Mouse (Mus musculus): ENCODE measurements around the gene Nkx1-2. TPM values are rescaled to one million over a fixed set of nuclear protein-coding genes. Genes with fewer than 3 reads are reported as not detected.

Nkx1-2 gene
- polyA plus RNA-seq, 1 experiment = not detected

- DNase-seq = peak; percentile 97
- TF ChIP-seq POLR2A (IDR thresholded peaks at IDR 0.05; ENCODE audit: low read depth, low read length) (peak; percentile 92), CTCF (conservative IDR thresholded peaks at IDR 0.05; ENCODE audit: insufficient read depth, insufficient read length, low read depth, low read length) (no peak)
- H3K4me3 ChIP-seq (ENCODE audit: insufficient read depth, low read depth, low read length) = peak within 1 kb of the TSS; percentile 79
Measured at GRCm38 (mm10) chr7:132576116-132576650, 23.3 kb downstream of the Nkx1-2 start, which contains the start of gene Oat. Gene Oat (minus strand): TSS chr7:132576398.

GRCm38 (mm10) chr7:132575623-132576022 lies 23.8 kb downstream of the Nkx1-2 start:
- peak; percentile 84 for DNase-seq
- TF ChIP-seq POLR2A (IDR thresholded peaks at IDR 0.05; ENCODE audit: low read depth, low read length) = no peak
- TF ChIP-seq CTCF (conservative IDR thresholded peaks at IDR 0.05; ENCODE audit: insufficient read depth, insufficient read length, low read depth, low read length) = peak; percentile 66
- Histone ChIP-seq H3K36me3 (ENCODE audit: control insufficient read depth, insufficient read depth, low read length) (no peaks in the 10 kb centered on the region), H3K4me3 (ENCODE audit: insufficient read depth, low read depth, low read length) (peak overlapping the region; percentile 79), H3K27me3 (replicated peaks; ENCODE audit: control insufficient read depth, insufficient read depth, low read length) (no peaks in the 10 kb centered on the region; the same call in 1 of the 2 replicates), H3K4me1 (ENCODE audit: control insufficient read depth, insufficient read depth, low read length) (peaks cover 15% of the 10 kb centered on the region), H3K27ac (ENCODE audit: insufficient read depth, low read depth, low read length) (peak overlapping the region; percentile 4)
- WGBS = under 1% methylated on average over 13 of the region's 13 CpGs

More at GRCm38 (mm10) chr7:132576116-132576650, 23.3 kb downstream of the Nkx1-2 start, which contains the start of gene Oat:
- H3K36me3 ChIP-seq (ENCODE audit: control insufficient read depth, insufficient read depth, low read length) = no peaks in the 10 kb centered on the region
- peak within 1 kb of the TSS; percentile 84 for H3K27ac ChIP-seq (ENCODE audit: insufficient read depth, low read depth, low read length)
- peaks cover 13% of the 10 kb centered on the region for H3K4me1 ChIP-seq (ENCODE audit: control insufficient read depth, insufficient read depth, low read length)
- no peaks in the 10 kb centered on the region; the same call in 1 of the 2 replicates for H3K27me3 ChIP-seq (replicated peaks; ENCODE audit: control insufficient read depth, insufficient read depth, low read length)
- under 1% methylated on average over 49 of the region's 49 CpGs for WGBS

GRCm38 (mm10) chr7:132574646-132575045 lies 24.8 kb downstream of the Nkx1-2 start:
- Histone ChIP-seq H3K4me1 (ENCODE audit: control insufficient read depth, insufficient read depth, low read length) (peaks cover 23% of the 10 kb centered on the region), H3K36me3 (ENCODE audit: control insufficient read depth, insufficient read depth, low read length) (no peaks in the 10 kb centered on the region), H3K4me3 (ENCODE audit: insufficient read depth, low read depth, low read length) (no peak overlapping the region), H3K27me3 (replicated peaks; ENCODE audit: control insufficient read depth, insufficient read depth, low read length) (no peaks in the 10 kb centered on the region; the same call in 1 of the 2 replicates), H3K27ac (ENCODE audit: insufficient read depth, low read depth, low read length) (peak overlapping the region; percentile 57)
- no peak for TF ChIP-seq POLR2A (IDR thresholded peaks at IDR 0.05; ENCODE audit: low read depth, low read length)
- no peak for TF ChIP-seq CTCF (conservative IDR thresholded peaks at IDR 0.05; ENCODE audit: insufficient read depth, insufficient read length, low read depth, low read length)
- 43% methylated on average over 5 of the region's 5 CpGs for WGBS
- DNase-seq = peak; percentile 76

GRCm38 (mm10) chr7:132573205-132573604 lies 26.2 kb downstream of the Nkx1-2 start:
- no peak for DNase-seq
- no peak overlapping the region for H3K4me3 ChIP-seq (ENCODE audit: insufficient read depth, low read depth, low read length)
- peak overlapping the region; percentile 52 for H3K27ac ChIP-seq (ENCODE audit: insufficient read depth, low read depth, low read length)
- WGBS = 42% methylated on average over 6 of the region's 6 CpGs
- TF ChIP-seq CTCF (conservative IDR thresholded peaks at IDR 0.05; ENCODE audit: insufficient read depth, insufficient read length, low read depth, low read length) = no peak
- TF ChIP-seq POLR2A (IDR thresholded peaks at IDR 0.05; ENCODE audit: low read depth, low read length) = no peak
- peaks cover 23% of the 10 kb centered on the region for H3K4me1 ChIP-seq (ENCODE audit: control insufficient read depth, insufficient read depth, low read length)
- H3K36me3 ChIP-seq (ENCODE audit: control insufficient read depth, insufficient read depth, low read length) = no peaks in the 10 kb centered on the region
- H3K27me3 ChIP-seq (replicated peaks; ENCODE audit: control insufficient read depth, insufficient read depth, low read length) = no peaks in the 10 kb centered on the region

GRCm38 (mm10) chr7:132572738-132573137 lies 26.7 kb downstream of the Nkx1-2 start:
- Histone ChIP-seq H3K27me3 (replicated peaks; ENCODE audit: control insufficient read depth, insufficient read depth, low read length) (no peaks in the 10 kb centered on the region), H3K4me1 (ENCODE audit: control insufficient read depth, insufficient read depth, low read length) (peaks cover 23% of the 10 kb centered on the region), H3K36me3 (ENCODE audit: control insufficient read depth, insufficient read depth, low read length) (no peaks in the 10 kb centered on the region), H3K4me3 (ENCODE audit: insufficient read depth, low read depth, low read length) (no peak overlapping the region), H3K27ac (ENCODE audit: insufficient read depth, low read depth, low read length) (no peak overlapping the region)
- TF ChIP-seq CTCF (conservative IDR thresholded peaks at IDR 0.05; ENCODE audit: insufficient read depth, insufficient read length, low read depth, low read length) = no peak
- TF ChIP-seq POLR2A (IDR thresholded peaks at IDR 0.05; ENCODE audit: low read depth, low read length) = no peak
- 54% methylated on average over 3 of the region's 3 CpGs for WGBS
- DNase-seq = no peak

GRCm38 (mm10) chr7:132571481-132571880 lies 28.0 kb downstream of the Nkx1-2 start:
- no peak overlapping the region for H3K4me3 ChIP-seq (ENCODE audit: insufficient read depth, low read depth, low read length)
- peaks cover 23% of the 10 kb centered on the region for H3K4me1 ChIP-seq (ENCODE audit: control insufficient read depth, insufficient read depth, low read length)
- peak; percentile 95 for DNase-seq
- H3K27me3 ChIP-seq (replicated peaks; ENCODE audit: control insufficient read depth, insufficient read depth, low read length) = no peaks in the 10 kb centered on the region
- 18% methylated on average over 8 of the region's 8 CpGs for WGBS
- peak overlapping the region; percentile 83 for H3K27ac ChIP-seq (ENCODE audit: insufficient read depth, low read depth, low read length)
- no peaks in the 10 kb centered on the region for H3K36me3 ChIP-seq (ENCODE audit: control insufficient read depth, insufficient read depth, low read length)
- TF ChIP-seq POLR2A (IDR thresholded peaks at IDR 0.05; ENCODE audit: low read depth, low read length) = no peak

- TF ChIP-seq POLR2A (IDR thresholded peaks at IDR 0.05; ENCODE audit: low read depth, low read length) (no peak), CTCF (conservative IDR thresholded peaks at IDR 0.05; ENCODE audit: insufficient read depth, insufficient read length, low read depth, low read length) (no peak)
- WGBS = 51% methylated on average over 5 of the region's 5 CpGs
- DNase-seq = peak; percentile 93
- Histone ChIP-seq H3K4me1 (ENCODE audit: control insufficient read depth, insufficient read depth, low read length) (peaks cover 23% of the 10 kb centered on the region), H3K27me3 (replicated peaks; ENCODE audit: control insufficient read depth, insufficient read depth, low read length) (no peaks in the 10 kb centered on the region), H3K27ac (ENCODE audit: insufficient read depth, low read depth, low read length) (0 out of 2 replicates have a peak overlapping the region, but pooled peaks have one; percentile 32), H3K4me3 (ENCODE audit: insufficient read depth, low read depth, low read length) (no peak overlapping the region), H3K36me3 (ENCODE audit: control insufficient read depth, insufficient read depth, low read length) (no peaks in the 10 kb centered on the region)
Measured at GRCm38 (mm10) chr7:132570071-132570470, 29.4 kb downstream of the Nkx1-2 start.
